15 mouse cellular contexts compared by ENCODE assay signal in the genomic region with DNA sequence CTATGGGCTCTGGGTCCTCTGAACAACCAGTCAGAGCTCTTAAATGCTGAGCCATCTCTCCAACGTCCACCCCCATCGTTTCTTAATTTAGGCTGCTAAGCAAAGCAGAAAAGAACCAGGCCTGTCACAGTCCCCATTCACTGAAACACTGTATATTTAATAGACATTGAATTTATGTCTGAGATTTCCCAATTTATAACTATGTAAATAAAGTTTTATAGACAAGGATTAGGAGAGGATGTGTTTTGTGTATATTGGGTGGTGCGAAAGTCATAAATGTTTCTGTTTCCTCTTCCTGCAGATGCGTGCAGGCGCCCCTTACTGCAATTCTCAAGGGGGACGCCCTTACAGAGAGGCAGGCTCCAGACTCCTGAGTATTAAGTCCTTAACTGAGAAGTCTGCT.
DNase-seq lines count a peak whose midpoint lies in the region; ATAC-seq and TF ChIP-seq lines count a peak whose summit lies in the region.
"Had no signal": no experiment of that assay in that cellular context is flagged by ENCODE, and none has a peak within 500 bp of the region (broad histone marks: within the 10 kb centered on the region; RNA-seq: fewer than 3 reads in every experiment).

No protein-coding gene starts in this region.

- peak overlapping the region; percentile 93 for H3K4me2 ChIP-seq in CH12.LX (ENCODE audit: insufficient read depth, low read depth, poor library complexity, severe bottlenecking)
- 0 out of 2 replicates have a peak overlapping the region, but pooled peaks have one; percentile 1 for H3K4me2 ChIP-seq in intestine, embryonic 14.5 days (ENCODE audit: low read length)
- H3K4me2 ChIP-seq: liver, embryonic 11.5 days had no signal

- H3K4me3 ChIP-seq in CH12.LX (replicated peaks in 1 of 3; ENCODE audit: low read depth in 2 of 3, low read length in 2 of 3, poor library complexity in 1 of 3) = peak overlapping the region in 2 of 3 experiments; percentile 2 to 30
- no peak overlapping the region for H3K4me3 ChIP-seq in intestine, embryonic 14.5 days (ENCODE audit: low read depth, low read length)

- peak; percentile 15; the same call in 1 of the 2 replicates for TF ChIP-seq POLR2A in CH12.LX (IDR thresholded peaks at IDR 0.05; ENCODE audit: low read depth, low read length)

- TF ChIP-seq CTCF in CH12.LX (conservative IDR thresholded peaks at IDR 0.05 in 1 of 2, IDR thresholded peaks at IDR 0.05 in 1 of 2; ENCODE audit: low read depth in 2 of 2, low read length in 2 of 2) = no peak

- no peak; the same call in 1 of the 2 replicates for TF ChIP-seq EP300 in CH12.LX (IDR thresholded peaks at IDR 0.05; ENCODE audit: low read length)

- intact Hi-C loops in heart, postnatal 36 days (cut with DNase I) = no loop called here

- in situ Hi-C loops in CH12.LX (cut with MboI; ENCODE audit: low pct_ligation_motif_present, low pct_unique_long_range_greater_than_20kb, low sequenced_read_pairs) = no loop called here

- peak overlapping the region; percentile 55 for H3K27ac ChIP-seq in CH12.LX (ENCODE audit: insufficient read depth, low read depth)
- H3K27ac ChIP-seq in intestine, embryonic 14.5 days (ENCODE audit: low read depth) = no peak overlapping the region
- H3K27ac ChIP-seq: hindbrain, postnatal 0 days had no signal

- WGBS in intestine, embryonic 14.5 days = 5% methylated on average over 6 of the region's 6 CpGs

- no peak for TF ChIP-seq RAD21 in CH12.LX (IDR thresholded peaks at IDR 0.05; ENCODE audit: low read depth, low read length)

- dilution Hi-C loops in CH12.LX (cut with MboI; ENCODE audit: extremely low pct_ligation_motif_present, extremely low pct_unique_long_range_greater_than_20kb, low sequenced_read_pairs) = no loop called here

- no peaks in the 10 kb centered on the region for H3K27me3 ChIP-seq in CH12.LX (replicated peaks)
- 0 out of 2 replicates have a peak, but pooled peaks cover 3% of the 10 kb centered on the region for H3K27me3 ChIP-seq in intestine, embryonic 14.5 days (replicated peaks; ENCODE audit: control insufficient read depth, insufficient read depth, low read length)

- H3K4me1 ChIP-seq in CH12.LX (ENCODE audit: control insufficient read depth in 1 of 2, insufficient read depth in 2 of 2) = peaks cover 5 to 38% of the 10 kb centered on the region in 2 experiments
- peaks cover 11% of the 10 kb centered on the region; the same call in 1 of the 2 replicates for H3K4me1 ChIP-seq in intestine, embryonic 14.5 days (replicated peaks; ENCODE audit: control insufficient read depth, insufficient read depth, low read length)

- ATAC-seq in intestine, embryonic 14.5 days (replicated peaks; ENCODE audit: low FRiP score, low TSS enrichment, low read depth) = peak; percentile 47; the same call in 1 of the 2 replicates
- ATAC-seq in erythroid progenitor cell, adult 5-6 weeks (replicated peaks; ENCODE audit: low FRiP score, poor library complexity, severe bottlenecking) = no peak
- ATAC-seq: hindbrain, postnatal 0 days had no signal

- H3K79me2 ChIP-seq in CH12.LX (replicated peaks; ENCODE audit: control insufficient read depth, extremely low read depth, insufficient read depth, poor library complexity, severe bottlenecking) = no peaks in the 10 kb centered on the region

- H3K9ac ChIP-seq in CH12.LX (ENCODE audit: insufficient read depth, low read depth) = peak overlapping the region; percentile 17; the same call in 1 of the 2 replicates
- H3K9ac ChIP-seq in intestine, embryonic 14.5 days (ENCODE audit: low read length) = no peak overlapping the region

- peak; percentile 39 for DNase-seq in heart, adult 11 months
- no peak for DNase-seq in heart, postnatal 36 days
- peak; percentile 92 for DNase-seq in CH12.LX (ENCODE audit: extremely low read depth)
- DNase-seq in intestine, embryonic 14.5 days (ENCODE audit: low spot score) = no peak
- peak; percentile 21 for DNase-seq in lung, postnatal 36 days
- no peak for DNase-seq in thymus, postnatal 4 days
- no peak for DNase-seq in adipocyte (ENCODE audit: low spot score)
- DNase-seq: cerebellum, adult 18-20 months; gastrocnemius, postnatal 36 days; kidney, postnatal 25 days; layer of hippocampus, postnatal 36 days; thymus, adult 18-20 months had no signal

- H3K36me3 ChIP-seq in CH12.LX (replicated peaks in 1 of 2; ENCODE audit: control insufficient read depth in 1 of 2, insufficient read depth in 1 of 2, low read length in 1 of 2) = no peaks in the 10 kb centered on the region
- H3K36me3 ChIP-seq in intestine, embryonic 14.5 days (ENCODE audit: control insufficient read depth, insufficient read depth, low read length) = no peaks in the 10 kb centered on the region

- H3K9me3 ChIP-seq in CH12.LX (replicated peaks; ENCODE audit: low read length) = no peaks in the 10 kb centered on the region
- no peaks in the 10 kb centered on the region for H3K9me3 ChIP-seq in intestine, embryonic 14.5 days (ENCODE audit: control insufficient read depth, low read length)

TF ChIP-seq in CH12.LX, 34 proteins besides CTCF, POLR2A, EP300 and RAD21:
- no peak for TF ChIP-seq CHD2 (IDR thresholded peaks at IDR 0.05; ENCODE audit: low read length)
- TF ChIP-seq ZMIZ1 (IDR thresholded peaks at IDR 0.05; ENCODE audit: low read depth, low read length) = no peak
- no peak for TF ChIP-seq USF2 (conservative IDR thresholded peaks at IDR 0.05; ENCODE audit: low read depth, low read length)
- no peak for TF ChIP-seq KAT2A (IDR thresholded peaks at IDR 0.05; ENCODE audit: insufficient replicate concordance, low read length)
- no peak for TF ChIP-seq MAX (IDR thresholded peaks at IDR 0.05; ENCODE audit: low read length)
- peak; percentile 67; the same call in 1 of the 2 replicates for TF ChIP-seq TCF12 (IDR thresholded peaks at IDR 0.05; ENCODE audit: low read depth, low read length)
- TF ChIP-seq ZKSCAN1 (IDR thresholded peaks at IDR 0.05; ENCODE audit: borderline replicate concordance, low read depth, low read length) = no peak
- TF ChIP-seq BHLHE40 (IDR thresholded peaks at IDR 0.05; ENCODE audit: low read depth, low read length) = peak; percentile 66
- TF ChIP-seq TBP (conservative IDR thresholded peaks at IDR 0.05; ENCODE audit: low read depth, low read length) = no peak
- TF ChIP-seq GABPA (IDR thresholded peaks at IDR 0.05; ENCODE audit: insufficient replicate concordance, low read depth, low read length) = no peak
- TF ChIP-seq SMC3 (IDR thresholded peaks at IDR 0.05; ENCODE audit: low read depth, low read length) = no peak

Comparison
In these comparisons a context has a peak if more than half of its experiments do, and no peak if none do; other contexts are left out.
1. DNase-seq: peak in heart, adult 11 months (single experiment), CH12.LX (single experiment) and lung, postnatal 36 days (single experiment); none in heart, postnatal 36 days (0 of 2), intestine, embryonic 14.5 days (single experiment), thymus, postnatal 4 days (single experiment) and adipocyte (single experiment).